Comparison of ENCODE assay signal across 18 mouse cellular contexts in genomic region chr1:162162677-162163076, GRCm38 (mm10).
A peak's percentile ranks its signal among the peaks of the same experiment; 100 is the strongest.
DNase-seq lines count a peak whose midpoint lies in the region; ATAC-seq lines count a peak whose summit lies in the region.
"Had no signal": no experiment of that assay in that cellular context is flagged by ENCODE, and none has a peak within 500 bp of the region (broad histone marks: within the 10 kb centered on the region; RNA-seq: fewer than 3 reads in every experiment).

No protein-coding gene starts in this region.

- 0 out of 2 replicates have a peak overlapping the region, but pooled peaks have one; percentile 36 for H3K27ac ChIP-seq in forebrain, embryonic 10.5 days
- H3K27ac ChIP-seq in forebrain, embryonic 11.5 days (ENCODE audit: low read depth, low read length), result no peak overlapping the region
- H3K27ac ChIP-seq in kidney, embryonic 15.5 days, result peak overlapping the region; percentile 33; the same call in 1 of the 2 replicates
- H3K27ac ChIP-seq in limb, embryonic 11.5 days (replicated peaks; ENCODE audit: low read depth, low read length), result peak overlapping the region; percentile 56; the same call in 1 of the 2 replicates
- H3K27ac ChIP-seq: forebrain, embryonic 15.5 days; heart, adult 2 months; layer of hippocampus, adult 2 months; macrophage had no signal

- no peak overlapping the region for H3K9ac ChIP-seq in forebrain, embryonic 11.5 days (ENCODE audit: low read length)
- no peak overlapping the region for H3K9ac ChIP-seq in kidney, embryonic 15.5 days
- H3K9ac ChIP-seq in limb, embryonic 11.5 days (ENCODE audit: low read length), result no peak overlapping the region
- H3K9ac ChIP-seq: forebrain, embryonic 15.5 days; liver, postnatal 0 days had no signal

- ATAC-seq in forebrain, embryonic 11.5 days (replicated peaks; ENCODE audit: low FRiP score), result no peak
- ATAC-seq in kidney, embryonic 15.5 days (replicated peaks; ENCODE audit: low FRiP score), result 0 out of 2 replicates have a peak, but pooled peaks have one; percentile 49
- peak; percentile 43; the same call in 1 of the 2 replicates for ATAC-seq in common myeloid progenitor, adult 5-6 weeks (replicated peaks; ENCODE audit: low read depth, poor library complexity, severe bottlenecking)
- no peak for ATAC-seq in limb, embryonic 11.5 days (ENCODE audit: insufficient number of reproducible peaks, low FRiP score, low TSS enrichment, low read depth)
- ATAC-seq: forebrain, embryonic 15.5 days; hindbrain, embryonic 16.5 days; liver, postnatal 0 days had no signal

- no peaks in the 10 kb centered on the region for H3K36me3 ChIP-seq in forebrain, embryonic 10.5 days (replicated peaks)
- H3K36me3 ChIP-seq in forebrain, embryonic 11.5 days (ENCODE audit: control insufficient read depth, insufficient read depth, low read length), result no peaks in the 10 kb centered on the region
- no peaks in the 10 kb centered on the region for H3K36me3 ChIP-seq in kidney, embryonic 15.5 days
- no peaks in the 10 kb centered on the region for H3K36me3 ChIP-seq in limb, embryonic 11.5 days (ENCODE audit: control insufficient read depth, insufficient read depth, low read length)
- H3K36me3 ChIP-seq: forebrain, embryonic 15.5 days had no signal

- DNase-seq in forebrain, embryonic 10.5 days (ENCODE audit: extremely low spot score, low spot score), result no peak
- DNase-seq in forebrain, embryonic 11.5 days (ENCODE audit: low spot score), result no peak
- no peak for DNase-seq in kidney, adult 8-10 months
- no peak for DNase-seq in limb, embryonic 11.5 days (ENCODE audit: low spot score)
- DNase-seq in spleen, adult 12 weeks (ENCODE audit: low spot score), result no peak
- DNase-seq in spleen, postnatal 36 days (ENCODE audit: low spot score in 2 of 2), result no peak
- DNase-seq: cerebellum, adult 8-10 months; heart, adult 2 months; kidney, adult 18-20 months; liver; liver, postnatal 0 days; midbrain, embryonic 14.5 days had no signal

- WGBS in forebrain, embryonic 10.5 days, result 85% methylated on average over 7 of the region's 7 CpGs
- 84% methylated on average over 7 of the region's 7 CpGs for WGBS in forebrain, embryonic 11.5 days
- 47% methylated on average over 7 of the region's 7 CpGs for WGBS in kidney, embryonic 15.5 days
- 81% methylated on average over 7 of the region's 7 CpGs for WGBS in limb, embryonic 11.5 days

- H3K9me3 ChIP-seq in forebrain, embryonic 10.5 days, result no peaks in the 10 kb centered on the region
- no peaks in the 10 kb centered on the region for H3K9me3 ChIP-seq in forebrain, embryonic 11.5 days (ENCODE audit: control insufficient read depth, low read length)
- H3K9me3 ChIP-seq in kidney, embryonic 15.5 days (replicated peaks), result no peaks in the 10 kb centered on the region
- no peaks in the 10 kb centered on the region for H3K9me3 ChIP-seq in limb, embryonic 11.5 days (ENCODE audit: control insufficient read depth, low read length)
- H3K9me3 ChIP-seq: forebrain, embryonic 15.5 days had no signal

- peaks cover 10% of the 10 kb centered on the region for H3K4me1 ChIP-seq in forebrain, embryonic 10.5 days
- H3K4me1 ChIP-seq in forebrain, embryonic 11.5 days (replicated peaks; ENCODE audit: control insufficient read depth, insufficient read depth, low read length), result no peaks in the 10 kb centered on the region
- H3K4me1 ChIP-seq in kidney, embryonic 15.5 days, result peaks cover 38% of the 10 kb centered on the region
- H3K4me1 ChIP-seq in limb, embryonic 11.5 days (ENCODE audit: control insufficient read depth, insufficient read depth, low read length), result no peaks in the 10 kb centered on the region; the same call in 1 of the 2 replicates
- H3K4me1 ChIP-seq: forebrain, embryonic 15.5 days had no signal

- H3K4me2 ChIP-seq in forebrain, embryonic 11.5 days (ENCODE audit: low read depth, low read length, severe bottlenecking), result no peak overlapping the region
- H3K4me2 ChIP-seq in kidney, embryonic 15.5 days, result no peak overlapping the region
- no peak overlapping the region for H3K4me2 ChIP-seq in limb, embryonic 11.5 days (ENCODE audit: low read depth, severe bottlenecking)
- H3K4me2 ChIP-seq: forebrain, embryonic 15.5 days had no signal

- no peaks in the 10 kb centered on the region for H3K27me3 ChIP-seq in forebrain, embryonic 10.5 days (ENCODE audit: poor library complexity, severe bottlenecking)
- no peaks in the 10 kb centered on the region for H3K27me3 ChIP-seq in forebrain, embryonic 11.5 days (ENCODE audit: control insufficient read depth, insufficient read depth, low read length)
- no peaks in the 10 kb centered on the region for H3K27me3 ChIP-seq in kidney, embryonic 15.5 days
- H3K27me3 ChIP-seq in limb, embryonic 11.5 days (ENCODE audit: control insufficient read depth, insufficient read depth, low read length), result no peaks in the 10 kb centered on the region
- H3K27me3 ChIP-seq: forebrain, embryonic 15.5 days had no signal

- no peak overlapping the region for H3K4me3 ChIP-seq in forebrain, embryonic 10.5 days
- H3K4me3 ChIP-seq in forebrain, embryonic 11.5 days (ENCODE audit: low read depth, low read length), result no peak overlapping the region
- no peak overlapping the region for H3K4me3 ChIP-seq in kidney, embryonic 15.5 days (replicated peaks)
- H3K4me3 ChIP-seq in limb, embryonic 11.5 days (ENCODE audit: low read depth, low read length), result no peak overlapping the region
- H3K4me3 ChIP-seq: forebrain, embryonic 15.5 days; heart, adult 2 months; layer of hippocampus, adult 2 months had no signal

Comparison
In these comparisons a context has a peak if more than half of its experiments do, and no peak if none do; other contexts are left out.
1. ATAC-seq: peak in kidney, embryonic 15.5 days (single experiment) and common myeloid progenitor, adult 5-6 weeks (single experiment); none in forebrain, embryonic 11.5 days (single experiment) and limb, embryonic 11.5 days (single experiment).